Mouse (Mus musculus) left cerebral cortex, adult 2 months (tissue): Measurements from ENCODE around the gene Gpr1. TPM values are rescaled to one million over a fixed set of nuclear protein-coding genes. Genes with fewer than 3 reads are reported as not detected.
"Not testable (repeated sequence)": the region's sequence is repeated elsewhere in the genome, so short reads cannot be mapped to it uniquely, and the experiment has no call there.

ENCODE experiments used
- DNase-seq, 2 experiments: peaks; one replicate each; pipeline ENCODE4 v3.0.0; 2021 to 2022; ENCODE audit warnings: low spot score in 2 of 2, mixed read lengths in 1 of 2; ENCODE audit errors: extremely low spot score in 1 of 2
- H3K27ac ChIP-seq: fragments of 200-600 bp; 2 replicates; pipeline ENCODE4 v1.8.1; 2022
- H3K4me3 ChIP-seq: fragments of 200-600 bp; 2 replicates; pipeline ENCODE4 v1.8.1; 2022
- CTCF ChIP-seq: fragments of 200-600 bp; IDR thresholded peaks from 2 replicates; pipeline ENCODE4 v1.8.1; 2022; ENCODE audit warnings: antibody characterized with exemption, mild to moderate bottlenecking, moderate library complexity
- intact Hi-C: fragments of 180-260 bp; cut with DNase I; formaldehyde crosslinking; loops from one replicate; pipeline ENCODE4 v1.15.1; 2025
- total RNA-seq, 2 experiments: library from RNA; stranded (reverse); gene quantifications; 2 replicates each; pipeline ENCODE4 v1.2.3; 2021

Gpr1 gene
- total RNA-seq, 2 experiments from 2014 or later: 0.58 to 0.81 TPM

GRCm38 (mm10) chr1:63192306-63193065 is 21.9 kb downstream of the Gpr1 start:
- H3K27ac ChIP-seq: no peak overlapping the region
- no peak for TF ChIP-seq CTCF
- no peak for DNase-seq
- H3K4me3 ChIP-seq: no peak overlapping the region
- intact Hi-C loops: no loop called here

- no peak for TF ChIP-seq CTCF
- no peak for DNase-seq
- intact Hi-C loops: no loop called here
- no peak overlapping the region for H3K27ac ChIP-seq
- H3K4me3 ChIP-seq: no peak overlapping the region
Measured at GRCm38 (mm10) chr1:63190851-63191250, 23.5 kb downstream of the Gpr1 start.

- H3K4me3 ChIP-seq: no peak overlapping the region
- no peak for TF ChIP-seq CTCF
- intact Hi-C loops: no loop called here
- DNase-seq: no peak
- no peak overlapping the region for H3K27ac ChIP-seq
Measured at GRCm38 (mm10) chr1:63188536-63188935, 25.8 kb downstream of the Gpr1 start.

GRCm38 (mm10) chr1:63185430-63185829 is 28.9 kb downstream of the Gpr1 start:
- H3K4me3 ChIP-seq, DNase-seq, H3K27ac ChIP-seq, intact Hi-C loops: not testable (repeated sequence)

GRCm38 (mm10) chr1:63182636-63183270 is 31.6 kb downstream of the Gpr1 start:
- Histone ChIP-seq H3K27ac (no peak overlapping the region), H3K4me3 (no peak overlapping the region)
- peak; percentile 91 for TF ChIP-seq CTCF
- DNase-seq: peak; percentile 54 to 61
- intact Hi-C loops: loop anchor here (2.0 to 5.0 kb wide), 3 partner anchors 70 to 475 kb away; partner anchors contain the start of gene Zdbf2

GRCm38 (mm10) chr1:63182212-63182611 is 32.1 kb downstream of the Gpr1 start:
- intact Hi-C loops: loop anchor here (2.0 to 5.0 kb wide), 3 partner anchors 71 to 475 kb away; partner anchors contain the start of gene Zdbf2
- TF ChIP-seq CTCF: no peak
- Histone ChIP-seq H3K27ac (no peak overlapping the region), H3K4me3 (no peak overlapping the region)
- peak in 1 of 2 experiments; percentile 29 for DNase-seq

- DNase-seq: no peak
- TF ChIP-seq CTCF: no peak
- intact Hi-C loops: loop anchor here (5.0 kb wide), 2 partner anchors 91 to 476 kb away; partner anchors contain the start of gene Zdbf2
- Histone ChIP-seq H3K27ac (no peak overlapping the region), H3K4me3 (no peak overlapping the region)
Measured at GRCm38 (mm10) chr1:63181480-63181879, 32.9 kb downstream of the Gpr1 start.

- peak; percentile 92 for TF ChIP-seq CTCF
- intact Hi-C loops: loop anchor here (5.0 kb wide), 2 partner anchors 91 to 476 kb away; partner anchors contain the start of gene Zdbf2
- DNase-seq: peak; percentile 87 to 88
- Histone ChIP-seq H3K4me3 (no peak overlapping the region), H3K27ac (no peak overlapping the region)
Measured at GRCm38 (mm10) chr1:63181019-63181418, 33.3 kb downstream of the Gpr1 start.

- intact Hi-C loops: loop anchor here (5.0 kb wide), 2 partner anchors 92 to 477 kb away; partner anchors contain the start of gene Zdbf2
- H3K4me3 ChIP-seq, DNase-seq, H3K27ac ChIP-seq: not testable (repeated sequence)
Measured at GRCm38 (mm10) chr1:63180575-63180974, 33.8 kb downstream of the Gpr1 start.

GRCm38 (mm10) chr1:63180122-63180521 is 34.2 kb downstream of the Gpr1 start:
- DNase-seq: no peak
- intact Hi-C loops: loop anchor here (5.0 kb wide), 2 partner anchors 92 to 477 kb away; partner anchors contain the start of gene Zdbf2
- no peak for TF ChIP-seq CTCF
- Histone ChIP-seq H3K27ac (no peak overlapping the region), H3K4me3 (no peak overlapping the region)

GRCm38 (mm10) chr1:63178308-63178707 is 36.0 kb downstream of the Gpr1 start:
- Histone ChIP-seq H3K27ac (no peak overlapping the region), H3K4me3 (no peak overlapping the region)
- no peak for DNase-seq
- intact Hi-C loops: no loop called here
- TF ChIP-seq CTCF: no peak

GRCm38 (mm10) chr1:63176604-63177421 is 37.5 kb downstream of the Gpr1 start, which contains the start of the genes Eef1b2 and Ndufs1:
TSS of gene Eef1b2 (plus strand) at chr1:63176825.
TSS of gene Ndufs1 (minus strand) at chr1:63176833.
- Histone ChIP-seq H3K27ac (peak within 1 kb of the TSS; percentile 99), H3K4me3 (peak within 1 kb of the TSS; percentile 77)
- intact Hi-C loops: loop anchor here (2.0 kb wide), 1 partner anchor 270 kb away; no protein-coding TSS in a partner anchor
- peak; percentile 98 for DNase-seq
- TF ChIP-seq CTCF: no peak; the same call in 1 of the 2 replicates
